Mouse (Mus musculus) forebrain, embryonic 12.5 days (tissue): ENCODE results near the gene Cmip. TPM values are rescaled to one million over a fixed set of nuclear protein-coding genes. Genes with fewer than 3 reads are reported as not detected.

Experiments
- ATAC-seq: fragments of 200-750 bp; cut with Nextera tagmentation; 2 replicates; pipeline ENCODE4 v1.8.0; 2017; ENCODE audit warnings: moderate TSS enrichment; ENCODE audit not compliant: low FRiP score
- H3K27ac ChIP-seq: fragments of 300-500 bp; sonication (generic); 2 replicates; pipeline ENCODE4 v1.5.1; 2016; ENCODE audit warnings: mild to moderate bottlenecking
- H3K27me3 ChIP-seq: fragments of 300-500 bp; sonication (generic); 2 replicates; pipeline ENCODE4 v1.6.1; 2016; ENCODE audit warnings: mild to moderate bottlenecking
- H3K36me3 ChIP-seq: fragments of 300-500 bp; sonication (generic); replicated peaks from 2 replicates; pipeline ENCODE4 v1.6.1; 2016; ENCODE audit warnings: mild to moderate bottlenecking
- H3K4me1 ChIP-seq: fragments of 300-500 bp; sonication (generic); 2 replicates; pipeline ENCODE4 v1.6.1; 2016
- H3K4me2 ChIP-seq: fragments of 300-500 bp; sonication (generic); 2 replicates; pipeline ENCODE4 v1.6.1; 2016; ENCODE audit warnings: mild to moderate bottlenecking, moderate library complexity
- H3K4me3 ChIP-seq: fragments of 300-500 bp; sonication (generic); replicated peaks from 2 replicates; pipeline ENCODE4 v1.5.1; 2016; ENCODE audit warnings: mild to moderate bottlenecking
- H3K9ac ChIP-seq: fragments of 300-500 bp; sonication (generic); 2 replicates; pipeline ENCODE4 v1.6.1; 2016; ENCODE audit warnings: mild to moderate bottlenecking
- H3K9me3 ChIP-seq: fragments of 300-500 bp; sonication (generic); 2 replicates; pipeline ENCODE4 v1.6.1; 2016
- WGBS: fragments of 180-500 bp; shearing (Covaris S2); methylation state at CpG from one replicate; pipeline ENCODE4 v1.1.7; 2016; 5-methylcytosine and 5-hydroxymethylcytosine counted together
- polyA plus RNA-seq: library from polyadenylated mRNA; unstranded; fragments of >200 nt; fragmentation: Nextera tagmentation; extraction: Ambion mirVana; gene quantifications from 2 replicates; pipeline ENCODE4 v1.2.1, GENCODE M21; 2016

Gene Cmip
- polyA plus RNA-seq, 1 experiment from 2014 or later = 30.5 TPM

- 71% methylated on average over 4 of the region's 4 CpGs for WGBS
- H3K9ac ChIP-seq = no peak overlapping the region
- no peak for ATAC-seq
- no peaks in the 10 kb centered on the region for H3K27me3 ChIP-seq
- H3K27ac ChIP-seq = peak overlapping the region; percentile 19; the same call in 1 of the 2 replicates
- H3K36me3 ChIP-seq = no peaks in the 10 kb centered on the region
- peaks cover 24% of the 10 kb centered on the region for H3K4me1 ChIP-seq
- H3K9me3 ChIP-seq = no peaks in the 10 kb centered on the region
- H3K4me2 ChIP-seq = no peak overlapping the region
- H3K4me3 ChIP-seq = no peak overlapping the region
Measured at GRCm38 (mm10) chr8:117347556-117347955, 90.7 kb downstream of the Cmip start.

GRCm38 (mm10) chr8:117348718-117349394 lies 92.0 kb downstream of the Cmip start:
- Histone ChIP-seq H3K4me2 (no peak overlapping the region), H3K36me3 (no peaks in the 10 kb centered on the region), H3K9me3 (no peaks in the 10 kb centered on the region), H3K4me1 (peaks cover 24% of the 10 kb centered on the region), H3K27ac (peak overlapping the region; percentile 71), H3K27me3 (no peaks in the 10 kb centered on the region), H3K9ac (no peak overlapping the region), H3K4me3 (no peak overlapping the region)
- ATAC-seq = peak; percentile 51
- WGBS = 57% methylated on average over 11 of the region's 11 CpGs

GRCm38 (mm10) chr8:117349541-117349940 lies 92.7 kb downstream of the Cmip start:
- no peak overlapping the region for H3K4me2 ChIP-seq
- H3K27ac ChIP-seq = no peak overlapping the region
- H3K4me1 ChIP-seq = peaks cover 24% of the 10 kb centered on the region
- no peak for ATAC-seq
- H3K9ac ChIP-seq = no peak overlapping the region
- H3K9me3 ChIP-seq = no peaks in the 10 kb centered on the region
- no peak overlapping the region for H3K4me3 ChIP-seq
- no peaks in the 10 kb centered on the region for H3K36me3 ChIP-seq
- H3K27me3 ChIP-seq = no peaks in the 10 kb centered on the region
- 92% methylated on average over 4 of the region's 4 CpGs for WGBS

- H3K27me3 ChIP-seq = no peaks in the 10 kb centered on the region
- H3K4me2 ChIP-seq = no peak overlapping the region
- H3K36me3 ChIP-seq = no peaks in the 10 kb centered on the region
- 91% methylated on average over 4 of the region's 4 CpGs for WGBS
- ATAC-seq = no peak
- H3K9me3 ChIP-seq = no peaks in the 10 kb centered on the region
- H3K9ac ChIP-seq = no peak overlapping the region
- no peak overlapping the region for H3K4me3 ChIP-seq
- peaks cover 39% of the 10 kb centered on the region for H3K4me1 ChIP-seq
- no peak overlapping the region for H3K27ac ChIP-seq
Measured at GRCm38 (mm10) chr8:117352098-117352497, 95.2 kb downstream of the Cmip start.

- H3K9me3 ChIP-seq = no peaks in the 10 kb centered on the region
- H3K4me2 ChIP-seq = no peak overlapping the region
- H3K27me3 ChIP-seq = no peaks in the 10 kb centered on the region
- no peak for ATAC-seq
- 77% methylated on average over 12 of the region's 12 CpGs for WGBS
- H3K4me1 ChIP-seq = peaks cover 16% of the 10 kb centered on the region; the same call in 1 of the 2 replicates
- H3K27ac ChIP-seq = no peak overlapping the region
- no peak overlapping the region for H3K9ac ChIP-seq
- no peak overlapping the region for H3K4me3 ChIP-seq
- H3K36me3 ChIP-seq = 0 out of 2 replicates have a peak, but pooled peaks cover 2% of the 10 kb centered on the region
Measured at GRCm38 (mm10) chr8:117355111-117355831, 98.4 kb downstream of the Cmip start.

GRCm38 (mm10) chr8:117356109-117356672 lies 99.3 kb downstream of the Cmip start:
- Histone ChIP-seq H3K36me3 (0 out of 2 replicates have a peak, but pooled peaks cover 2% of the 10 kb centered on the region), H3K27me3 (no peaks in the 10 kb centered on the region), H3K4me2 (no peak overlapping the region), H3K27ac (no peak overlapping the region), H3K4me1 (peaks cover 16% of the 10 kb centered on the region; the same call in 1 of the 2 replicates), H3K9ac (no peak overlapping the region), H3K9me3 (no peaks in the 10 kb centered on the region), H3K4me3 (no peak overlapping the region)
- ATAC-seq = no peak
- 95% methylated on average over 13 of the region's 13 CpGs for WGBS

- Histone ChIP-seq H3K4me3 (no peak overlapping the region), H3K9ac (no peak overlapping the region), H3K9me3 (no peaks in the 10 kb centered on the region), H3K27ac (no peak overlapping the region), H3K4me2 (no peak overlapping the region), H3K27me3 (no peaks in the 10 kb centered on the region), H3K36me3 (0 out of 2 replicates have a peak, but pooled peaks cover 2% of the 10 kb centered on the region), H3K4me1 (peaks cover 16% of the 10 kb centered on the region; the same call in 1 of the 2 replicates)
- WGBS = 94% methylated on average over 16 of the region's 16 CpGs
- ATAC-seq = no peak
Measured at GRCm38 (mm10) chr8:117357491-117358467, 100.9 kb downstream of the Cmip start.

GRCm38 (mm10) chr8:117360172-117360930 lies 103.5 kb downstream of the Cmip start:
- ATAC-seq = no peak

GRCm38 (mm10) chr8:117361595-117362437 lies 105.0 kb downstream of the Cmip start:
- WGBS = 81% methylated on average over 12 of the region's 12 CpGs
- Histone ChIP-seq H3K4me3 (no peak overlapping the region), H3K36me3 (0 out of 2 replicates have a peak, but pooled peaks cover 2% of the 10 kb centered on the region), H3K27ac (no peak overlapping the region), H3K9me3 (no peaks in the 10 kb centered on the region), H3K9ac (no peak overlapping the region), H3K4me1 (no peaks in the 10 kb centered on the region; the same call in 1 of the 2 replicates), H3K4me2 (no peak overlapping the region), H3K27me3 (no peaks in the 10 kb centered on the region)
- no peak for ATAC-seq

More at GRCm38 (mm10) chr8:117360172-117360930, 103.5 kb downstream of the Cmip start:
- Histone ChIP-seq H3K4me1 (peaks cover 7% of the 10 kb centered on the region; the same call in 1 of the 2 replicates), H3K36me3 (0 out of 2 replicates have a peak, but pooled peaks cover 2% of the 10 kb centered on the region), H3K27me3 (no peaks in the 10 kb centered on the region), H3K4me3 (no peak overlapping the region), H3K9ac (no peak overlapping the region), H3K4me2 (no peak overlapping the region), H3K27ac (no peak overlapping the region), H3K9me3 (no peaks in the 10 kb centered on the region)
- WGBS = 88% methylated on average over 3 of the region's 3 CpGs

- Histone ChIP-seq H3K27ac (no peak overlapping the region), H3K9me3 (no peaks in the 10 kb centered on the region), H3K9ac (no peak overlapping the region), H3K4me3 (no peak overlapping the region), H3K4me2 (no peak overlapping the region), H3K27me3 (no peaks in the 10 kb centered on the region), H3K4me1 (no peaks in the 10 kb centered on the region; the same call in 1 of the 2 replicates), H3K36me3 (0 out of 2 replicates have a peak, but pooled peaks cover 2% of the 10 kb centered on the region)
- WGBS = 86% methylated on average over 2 of the region's 2 CpGs
- ATAC-seq = no peak
Measured at GRCm38 (mm10) chr8:117362438-117362726, 105.5 kb downstream of the Cmip start.
